Mouse (Mus musculus): ENCODE results near the gene Rundc3a. TPM values are rescaled to one million over a fixed set of nuclear protein-coding genes. Genes with fewer than 3 reads are reported as not detected.

Rundc3a gene
- total RNA-seq, 2 experiments from 2014 or later: not detected

- intact Hi-C loops (cut with DNase I): no loop called here
Measured at GRCm38 (mm10) chr11:102442089-102442488, 48.9 kb downstream of the Rundc3a start.

GRCm38 (mm10) chr11:102443740-102444139 is 50.5 kb downstream of the Rundc3a start:
- intact Hi-C loops (cut with DNase I): no loop called here
- DNase-seq (ENCODE audit: low spot score): no peak

More at GRCm38 (mm10) chr11:102442089-102442488, 48.9 kb downstream of the Rundc3a start:
- DNase-seq (ENCODE audit: low spot score): no peak

- no peak for DNase-seq (ENCODE audit: low spot score)
- intact Hi-C loops (cut with DNase I): no loop called here
Measured at GRCm38 (mm10) chr11:102444321-102444720, 51.1 kb downstream of the Rundc3a start.

GRCm38 (mm10) chr11:102444781-102445180 is 51.6 kb downstream of the Rundc3a start:
- intact Hi-C loops (cut with DNase I): no loop called here
- DNase-seq (ENCODE audit: low spot score): no peak

- DNase-seq (ENCODE audit: low spot score): peak; percentile 61
- intact Hi-C loops (cut with DNase I): no loop called here
Measured at GRCm38 (mm10) chr11:102445264-102445890, 52.2 kb downstream of the Rundc3a start.

GRCm38 (mm10) chr11:102445891-102446361 is 52.7 kb downstream of the Rundc3a start:
- no peak for DNase-seq (ENCODE audit: low spot score)

GRCm38 (mm10) chr11:102446581-102447461 is 53.6 kb downstream of the Rundc3a start:
- DNase-seq (ENCODE audit: low spot score): no peak
- intact Hi-C loops (cut with DNase I): no loop called here

More at GRCm38 (mm10) chr11:102445891-102446361, 52.7 kb downstream of the Rundc3a start:
- intact Hi-C loops (cut with DNase I): no loop called here

GRCm38 (mm10) chr11:102447497-102447896 is 54.3 kb downstream of the Rundc3a start, which contains the start of gene Fam171a2:
Fam171a2 (minus strand) TSS chr11:102447682.
- intact Hi-C loops (cut with DNase I): no loop called here
- DNase-seq (ENCODE audit: low spot score): peak; percentile 59

- intact Hi-C loops (cut with DNase I): no loop called here
Measured at GRCm38 (mm10) chr11:102448327-102448726, 55.1 kb downstream of the Rundc3a start.

GRCm38 (mm10) chr11:102449043-102450008 is 56.1 kb downstream of the Rundc3a start:
- intact Hi-C loops (cut with DNase I): no loop called here
- no peak for DNase-seq (ENCODE audit: low spot score)

More at GRCm38 (mm10) chr11:102448327-102448726, 55.1 kb downstream of the Rundc3a start:
- no peak for DNase-seq (ENCODE audit: low spot score)

Small RNA genes lying within 50 kb of the gene (microRNA-seq; reads per million reads assigned to microRNA genes)
- not detected for gene Mir6930

Other genes starting within 250 kb of the Rundc3a start
- gene Nags, start 247.9 kb upstream of the Rundc3a start, total RNA-seq (2021): not detected
- 10 to 100 TPM; 14.3 to 17.5 TPM for gene Tmem101, start 237.0 kb upstream of the Rundc3a start, total RNA-seq (2021)
- gene Lsm12, start 208.1 kb upstream of the Rundc3a start, total RNA-seq (2021): 10 to 100 TPM; 46.6 to 51.5 TPM
- 10 to 100 TPM; 40.3 to 41.8 TPM for gene G6pc3, start 203.8 kb upstream of the Rundc3a start, total RNA-seq (2021)
- gene Hdac5, start 163.2 kb upstream of the Rundc3a start, total RNA-seq (2021): 100 to 1,000 TPM; 129 to 136 TPM
- under 1 TPM; 0.10 to 0.39 TPM for gene BC030867, start 144.5 kb upstream of the Rundc3a start, total RNA-seq (2021)
- under 1 TPM; 0.61 to 0.68 TPM for gene Asb16, start 124.7 kb upstream of the Rundc3a start, total RNA-seq (2021)
- gene Tmub2, start 108.5 kb upstream of the Rundc3a start, total RNA-seq (2021): 10 to 100 TPM; 20.7 to 23.3 TPM
- 10 to 100 TPM; 21.1 to 21.7 TPM for gene Atxn7l3, start 96.8 kb upstream of the Rundc3a start, total RNA-seq (2021)
- 10 to 100 TPM; 56.7 to 57.3 TPM for gene Ubtf, start 73.7 kb upstream of the Rundc3a start, total RNA-seq (2021)
- 1 to 10 TPM; 5.3 to 9.5 TPM for gene Slc4a1, start 27.2 kb upstream of the Rundc3a start, total RNA-seq (2021)
- 100 to 1,000 TPM; 163 to 175 TPM for gene Slc25a39, start 14.5 kb downstream of the Rundc3a start, total RNA-seq (2021)
- 100 to 1,000 TPM; 101 to 104 TPM for gene Grn, start 36.9 kb downstream of the Rundc3a start, total RNA-seq (2021)
- gene Fam171a2, start 54.3 kb downstream of the Rundc3a start, total RNA-seq (2021): 1 to 10 TPM; 5.8 to 6.5 TPM
- 1 to 10 TPM; 3.5 to 4.5 TPM for gene Itga2b, start 76.7 kb downstream of the Rundc3a start, total RNA-seq (2021)
- gene Gpatch8, start 163.0 kb downstream of the Rundc3a start, total RNA-seq (2021): 10 to 100 TPM; 19.3 to 23.2 TPM
- gene Gm11627, start 186.1 kb downstream of the Rundc3a start, total RNA-seq (2021): 1 to 10 TPM; 2.2 TPM
- 1 to 10 TPM; 4.7 to 5.0 TPM for gene Fzd2, start 211.0 kb downstream of the Rundc3a start, total RNA-seq (2021)

All from heart, postnatal 25 days (tissue).